Mouse (Mus musculus) liver, postnatal 0 days (tissue): ENCODE measurements around the gene Eme2.
A peak's percentile ranks its signal among the peaks of the same experiment; 100 is the strongest.

Experiments
- CTCF ChIP-seq: sonication (generic); IDR thresholded peaks from 2 replicates; pipeline ENCODE4 v1.5.1; 2016; ENCODE audit warnings: antibody characterized with exemption, low read depth
- EP300 ChIP-seq: IDR thresholded peaks from 2 replicates; pipeline ENCODE4 v1.6.1; 2016; ENCODE audit warnings: antibody characterized with exemption, low read depth, mild to moderate bottlenecking

- TF ChIP-seq EP300 (peak; percentile 82), CTCF (no peak)
These were observed 47.5 kb downstream of the Eme2 start for GRCm38 (mm10) chr17:24847386-24847785.
